Mouse (Mus musculus): Measurements from ENCODE around the gene Gal3st2. TPM values are rescaled to one million over a fixed set of nuclear protein-coding genes. Genes with fewer than 3 reads are reported as not detected.
"Not testable (repeated sequence)": the region's sequence is repeated elsewhere in the genome, so short reads cannot be mapped to it uniquely, and the experiment has no call there.

Gal3st2 gene
- total RNA-seq, 2 experiments from 2014 or later = not detected

DNA sequence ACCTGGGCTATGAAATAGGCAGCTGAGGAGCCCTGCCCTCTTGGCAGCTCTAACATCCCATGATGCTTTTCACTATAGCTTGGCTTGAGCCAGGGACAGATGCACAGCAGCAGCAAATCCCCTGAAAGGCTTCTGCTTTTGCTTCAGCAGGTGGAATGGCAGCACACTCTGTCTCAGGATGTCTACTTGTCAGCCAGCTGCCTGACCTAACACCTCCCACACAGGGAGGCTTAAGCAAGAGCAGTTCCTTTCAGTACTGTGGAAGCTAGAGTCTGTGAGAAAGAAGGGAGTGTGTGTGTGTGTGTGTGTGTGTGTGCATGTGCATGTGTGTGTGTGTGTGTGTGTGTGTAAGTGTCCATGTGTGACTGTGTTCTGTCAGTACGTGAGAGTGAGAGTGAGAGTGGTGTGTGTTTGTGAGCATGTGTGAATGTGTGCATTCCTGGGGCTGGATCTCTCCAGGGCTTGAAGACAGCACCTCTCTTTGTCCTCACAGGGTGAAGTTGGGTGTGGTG lies 10.5 kb downstream of the Gal3st2 start:
- not testable (repeated sequence) for DNase-seq

GRCm38 (mm10) chr1:93874405-93874804 lies 13.3 kb downstream of the Gal3st2 start:
- DNase-seq = not testable (repeated sequence)

DNA sequence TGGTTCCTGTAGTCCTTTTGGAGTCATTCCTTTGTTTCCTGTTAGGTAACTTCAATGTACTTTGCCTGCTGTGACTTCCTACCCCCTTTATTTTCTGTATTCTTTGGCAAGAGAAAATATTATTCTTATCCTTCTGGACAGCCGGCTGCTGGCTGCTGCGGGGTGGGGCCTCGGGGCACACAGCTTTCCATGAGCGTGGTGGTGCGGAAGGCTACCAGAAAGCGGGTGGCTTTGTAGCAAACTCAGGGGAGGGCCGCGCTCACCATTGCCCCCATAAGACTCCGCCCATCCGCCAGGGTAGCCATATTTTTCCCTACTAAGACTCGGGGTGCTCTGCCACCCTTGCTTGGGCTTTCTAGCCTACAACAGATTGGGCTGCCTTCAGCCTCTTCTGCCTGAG lies 20.7 kb downstream of the Gal3st2 start:
- DNase-seq = not testable (repeated sequence)

DNA sequence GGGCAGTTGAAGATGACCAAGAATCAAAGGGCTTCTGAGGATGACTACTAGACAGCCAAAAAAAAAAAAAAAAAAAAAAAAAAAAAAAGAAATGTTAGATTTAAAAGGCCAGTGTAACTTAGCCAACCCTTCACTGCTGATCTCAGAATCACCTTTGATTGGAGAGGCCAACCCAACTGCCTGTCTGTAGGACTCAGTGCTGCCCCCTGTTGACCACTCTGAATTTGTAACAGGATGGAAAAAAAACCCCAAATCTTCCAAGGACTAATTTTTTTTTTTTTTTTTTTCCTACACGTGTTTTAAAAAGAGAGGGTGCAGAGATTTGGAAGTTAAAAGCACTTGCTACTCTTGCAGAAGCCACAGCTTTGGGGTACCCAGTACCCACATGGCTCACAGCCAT lies 29.8 kb downstream of the Gal3st2 start:
- DNase-seq = not testable (repeated sequence)

GRCm38 (mm10) chr1:93897395-93897794 lies 36.3 kb downstream of the Gal3st2 start:
- DNase-seq = not testable (repeated sequence)

- not testable (repeated sequence) for DNase-seq
These were observed 40.2 kb downstream of the Gal3st2 start for GRCm38 (mm10) chr1:93901291-93901690.

- DNase-seq = not testable (repeated sequence)
These were observed 45.6 kb downstream of the Gal3st2 start for GRCm38 (mm10) chr1:93906690-93907089.

DNA sequence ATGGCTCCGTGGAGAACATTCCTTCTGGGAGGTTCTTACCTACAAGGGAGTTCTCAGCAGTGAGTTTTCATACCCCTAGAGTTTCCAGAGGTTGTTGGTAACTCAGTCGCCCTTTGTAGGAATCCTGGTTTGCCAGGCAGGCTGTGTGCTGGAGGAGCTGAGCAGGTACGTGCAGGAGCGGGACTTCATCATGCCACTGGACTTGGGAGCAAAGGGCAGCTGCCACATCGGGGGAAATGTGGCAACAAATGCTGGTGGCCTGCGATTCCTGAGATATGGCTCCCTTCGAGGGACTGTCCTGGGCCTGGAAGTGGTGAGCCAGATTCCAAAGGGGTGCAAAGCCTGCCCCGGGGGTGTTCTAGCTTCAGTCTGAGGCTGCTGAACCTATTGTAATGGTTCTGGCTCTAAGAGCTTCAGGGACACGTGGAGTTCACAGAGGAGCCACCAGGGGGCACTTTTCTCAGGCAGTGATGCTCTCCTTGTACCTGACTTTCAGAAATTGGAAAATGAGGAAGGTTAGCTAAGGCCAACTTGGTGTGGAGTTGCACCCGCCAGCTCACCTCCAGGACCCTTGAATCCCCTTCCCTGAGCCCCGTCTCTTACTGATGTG lies 48.0 kb downstream of the Gal3st2 start:
- not testable (repeated sequence) for DNase-seq

- DNase-seq = not testable (repeated sequence)
These were observed 50.8 kb downstream of the Gal3st2 start for GRCm38 (mm10) chr1:93911877-93912276.

- not testable (repeated sequence) for DNase-seq
These were observed 56.1 kb downstream of the Gal3st2 start for GRCm38 (mm10) chr1:93917160-93917559.

- DNase-seq = not testable (repeated sequence)
These were observed 56.9 kb downstream of the Gal3st2 start, which contains the start of gene Gal3st2b for GRCm38 (mm10) chr1:93918011-93918410. Gal3st2b (plus strand) TSS chr1:93918311.

DNA sequence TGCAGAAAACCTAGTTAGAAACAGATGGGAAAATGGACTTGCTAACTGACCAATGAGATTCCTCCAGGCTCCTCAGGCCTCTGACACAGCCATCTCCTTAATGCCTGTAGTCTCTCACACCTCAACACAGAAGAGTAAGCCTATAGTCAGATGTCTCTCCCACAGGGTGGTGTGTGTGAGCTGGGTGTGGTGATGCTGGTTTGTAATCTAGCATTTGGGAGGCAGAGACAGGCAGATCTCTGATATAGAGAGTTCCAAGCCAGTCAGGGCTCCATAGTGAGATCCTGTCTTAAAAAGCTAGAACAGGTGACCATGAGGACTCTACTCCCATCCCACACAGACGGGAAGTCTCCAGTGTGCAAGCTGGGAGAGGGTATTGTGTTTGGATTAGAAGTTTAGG lies 57.7 kb downstream of the Gal3st2 start:
- not testable (repeated sequence) for DNase-seq

DNA sequence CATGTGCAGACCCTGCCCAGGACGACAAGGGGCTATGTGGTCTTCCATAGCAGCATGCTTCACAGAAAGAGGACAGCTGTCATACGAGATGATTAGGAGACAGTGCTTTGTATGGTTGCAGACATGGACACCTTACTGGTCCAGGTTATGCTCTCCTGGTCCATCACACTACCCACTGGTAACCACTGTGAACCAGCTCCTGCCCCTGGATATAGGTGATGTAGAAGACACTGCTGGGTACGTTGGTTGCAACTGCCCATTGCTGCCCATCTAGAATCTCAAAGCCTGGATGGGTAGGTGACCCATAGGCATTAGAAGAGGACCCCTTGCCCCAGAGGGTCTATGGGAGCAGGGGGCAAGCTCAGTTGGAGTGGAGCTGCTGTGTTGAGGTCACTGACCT lies 58.2 kb downstream of the Gal3st2 start:
- DNase-seq = not testable (repeated sequence)

DNA sequence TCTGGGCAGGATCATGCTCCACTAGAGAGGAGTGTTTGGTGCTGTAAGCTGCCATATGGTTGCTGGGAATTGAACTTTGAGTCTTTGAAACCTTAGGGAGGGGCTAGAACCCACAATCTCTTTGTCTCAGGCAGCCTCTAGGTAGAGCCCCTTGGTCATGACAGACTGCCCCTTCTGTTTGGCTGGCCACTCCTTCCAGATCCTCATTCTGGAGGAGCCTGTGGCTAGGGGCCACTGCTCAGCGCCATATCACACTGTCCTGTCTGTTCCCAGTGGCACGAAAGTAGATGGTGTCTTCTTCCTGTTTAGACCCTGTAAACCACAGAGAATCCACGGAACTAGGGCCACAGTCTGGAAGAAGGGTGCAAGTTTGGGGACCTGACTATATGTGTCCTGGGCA lies 61.5 kb downstream of the Gal3st2 start:
- DNase-seq = not testable (repeated sequence)

DNA sequence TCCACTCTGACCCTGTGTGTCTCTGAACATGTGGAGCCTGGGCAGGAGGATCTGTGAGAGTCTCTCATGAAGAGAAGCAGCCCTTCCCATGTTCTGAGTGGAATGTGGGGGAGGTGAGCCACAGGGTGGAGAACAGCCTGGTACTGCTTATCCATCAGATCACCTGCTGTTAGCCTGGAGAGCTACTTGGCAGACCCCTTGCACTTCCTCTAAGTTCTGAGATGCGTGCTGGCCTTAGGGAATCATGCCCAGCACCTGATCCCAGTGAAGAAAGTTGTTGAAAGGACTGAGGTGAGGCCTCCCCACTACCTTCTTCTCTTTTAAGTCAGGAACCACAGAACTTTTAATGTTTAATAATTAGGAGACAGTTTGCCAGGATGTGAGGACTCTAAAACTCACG lies 62.0 kb downstream of the Gal3st2 start:
- DNase-seq = not testable (repeated sequence)

Other genes with a start within 250 kb of the Gal3st2 start
- gene Stk25, start 202.6 kb upstream of the Gal3st2 start, total RNA-seq (2021) = 10 to 100 TPM; 79.2 to 82.7 TPM
- gene Bok, start 175.6 kb upstream of the Gal3st2 start, total RNA-seq (2021) = 1 to 10 TPM in 1 of 2 experiments, under 1 TPM in 1; 0.90 to 1.5 TPM
- gene Atg4b, start 109.8 kb upstream of the Gal3st2 start, total RNA-seq (2021) = 10 to 100 TPM; 24.4 to 26.3 TPM
- 10 to 100 TPM; 61.0 to 63.9 TPM for gene Thap4, start 106.4 kb upstream of the Gal3st2 start, total RNA-seq (2021)
- gene Dtymk, start 59.4 kb upstream of the Gal3st2 start, total RNA-seq (2021) = 10 to 100 TPM; 15.7 to 16.4 TPM
- 1 to 10 TPM; 3.1 TPM for gene Ing5, start 57.3 kb upstream of the Gal3st2 start, total RNA-seq (2021)
- 10 to 100 TPM; 18.4 to 23.1 TPM for gene D2hgdh, start 36.4 kb upstream of the Gal3st2 start, total RNA-seq (2021)
- not detected for gene Gal3st2b, start 57.0 kb downstream of the Gal3st2 start, total RNA-seq (2021)
- gene Gal3st2c, start 129.2 kb downstream of the Gal3st2 start, total RNA-seq (2021) = under 1 TPM in 1 of 2 experiments, not detected in 1; 0.05 TPM
- not detected for gene Neu4, start 159.1 kb downstream of the Gal3st2 start, total RNA-seq (2021)
- gene Pdcd1, start 191.2 kb downstream of the Gal3st2 start, total RNA-seq (2021) = under 1 TPM in 1 of 2 experiments, not detected in 1; 0.13 TPM

Measured in gastrocnemius, postnatal 25 days (tissue).